Mouse (Mus musculus) gastrocnemius, adult 18-20 months (tissue): ENCODE results near the gene Fmod. TPM values are rescaled to one million over a fixed set of nuclear protein-coding genes. Genes with fewer than 3 reads are reported as not detected.

Experiments
- DNase-seq: peaks from one replicate; pipeline ENCODE4 v3.0.0; 2021; ENCODE audit warnings: low spot score
- long read RNA-seq, 2 experiments: library from polyadenylated mRNA; stranded (forward); transcript quantifications; one replicate each; pipeline ENCODE4 v2.0.0; 2021
- total RNA-seq, 2 experiments: library from RNA; stranded (reverse); gene quantifications; 2 replicates each; pipeline ENCODE4 v1.2.3; 2021

Gene Fmod
- total RNA-seq = 100 to 1,000 TPM in 1 of 2 experiments, 10 to 100 TPM in 1; 41.0 to 107 TPM
- long read RNA-seq, experiment 1, transcript Fmod-201 (3 exons, 3,120 nt) = major isoform, 85 of 105 reads
- long read RNA-seq, experiment 1, partial matches to known transcripts = 19 of 105 reads
- long read RNA-seq, experiment 1, other reads (novel, unspliced or antisense) = 1 of 105 reads
- long read RNA-seq, experiment 2, transcript Fmod-201 (3 exons, 3,120 nt) = major isoform, 39 of 56 reads
- long read RNA-seq, experiment 2, partial matches to known transcripts = 17 of 56 reads
- long read RNA-seq, experiment 2, other reads (novel, unspliced or antisense) = 0 of 56 reads

- DNase-seq = no peak
Measured at GRCm38 (mm10) chr1:134037172-134037571, at the start of gene Fmod. Gene Fmod (plus strand): TSS chr1:134037254.

DNA sequence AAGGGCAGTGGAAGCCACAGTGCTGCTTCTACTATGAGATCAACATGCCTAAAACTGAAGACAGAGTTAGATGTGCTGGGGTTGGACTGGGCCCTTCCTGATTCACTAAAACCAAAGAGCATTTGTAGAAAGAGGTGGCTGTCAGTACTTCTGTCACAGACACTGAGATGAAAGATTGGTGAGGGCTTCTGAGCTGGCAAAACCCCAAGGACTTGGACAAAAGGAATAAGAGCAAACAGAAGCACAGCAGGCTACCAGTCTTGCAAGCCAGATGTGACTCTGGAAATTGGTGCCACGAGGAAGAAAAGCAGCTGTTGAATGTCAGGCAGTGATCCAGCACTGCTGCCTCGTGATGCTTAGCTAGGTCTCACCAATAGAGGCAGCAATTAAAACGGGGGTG, 48.2 kb upstream of the Fmod start:
- no peak for DNase-seq

- no peak for DNase-seq
Measured at GRCm38 (mm10) chr1:133991277-133991676, 45.8 kb upstream of the Fmod start.

- DNase-seq = no peak
Measured at GRCm38 (mm10) chr1:134005490-134005889, 31.6 kb upstream of the Fmod start.

- no peak for DNase-seq
Measured at GRCm38 (mm10) chr1:134006105-134006764, 30.8 kb upstream of the Fmod start.

- DNase-seq = no peak
Measured at GRCm38 (mm10) chr1:134024293-134024971, 12.6 kb upstream of the Fmod start.

DNA sequence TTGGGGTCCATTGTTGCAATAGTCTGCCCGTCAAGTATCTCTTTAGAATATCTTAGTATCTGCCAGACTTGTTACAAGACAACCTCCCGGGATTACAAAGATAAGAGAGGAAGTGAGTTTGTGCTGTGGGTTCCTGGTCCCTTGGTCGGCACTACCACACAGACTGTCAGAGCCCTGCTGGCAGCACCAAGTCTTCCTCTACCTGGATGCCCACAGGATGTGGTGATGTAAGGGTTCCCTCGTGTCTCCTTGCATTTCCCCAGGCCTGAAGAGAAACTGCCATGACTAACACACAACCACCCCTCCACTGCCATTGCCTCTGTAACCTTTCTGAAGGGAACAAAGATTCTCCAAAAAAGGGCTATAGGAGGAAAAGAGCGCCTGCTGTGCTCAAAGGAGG, 11.1 kb upstream of the Fmod start:
- DNase-seq = no peak

DNA sequence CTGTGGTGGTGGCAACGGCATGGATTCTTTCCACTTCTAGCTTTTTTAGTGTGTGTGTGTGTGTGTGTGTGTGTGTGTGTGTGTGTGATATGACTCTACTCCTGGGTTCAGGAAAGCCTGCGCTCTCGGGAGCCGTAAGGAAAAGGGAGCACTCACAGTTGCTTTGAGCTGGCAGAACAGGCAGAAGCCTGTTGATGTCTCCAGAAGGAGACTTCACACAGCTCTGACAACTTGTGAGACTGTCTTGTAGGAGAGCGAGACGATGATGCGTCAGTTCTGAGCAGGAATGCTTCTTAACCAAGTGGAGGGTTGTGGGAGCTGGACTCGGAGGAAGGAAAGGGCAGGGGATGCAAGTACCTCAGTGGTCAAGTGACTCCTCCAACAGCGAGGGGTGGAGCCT, 10.3 kb upstream of the Fmod start:
- DNase-seq = no peak

DNA sequence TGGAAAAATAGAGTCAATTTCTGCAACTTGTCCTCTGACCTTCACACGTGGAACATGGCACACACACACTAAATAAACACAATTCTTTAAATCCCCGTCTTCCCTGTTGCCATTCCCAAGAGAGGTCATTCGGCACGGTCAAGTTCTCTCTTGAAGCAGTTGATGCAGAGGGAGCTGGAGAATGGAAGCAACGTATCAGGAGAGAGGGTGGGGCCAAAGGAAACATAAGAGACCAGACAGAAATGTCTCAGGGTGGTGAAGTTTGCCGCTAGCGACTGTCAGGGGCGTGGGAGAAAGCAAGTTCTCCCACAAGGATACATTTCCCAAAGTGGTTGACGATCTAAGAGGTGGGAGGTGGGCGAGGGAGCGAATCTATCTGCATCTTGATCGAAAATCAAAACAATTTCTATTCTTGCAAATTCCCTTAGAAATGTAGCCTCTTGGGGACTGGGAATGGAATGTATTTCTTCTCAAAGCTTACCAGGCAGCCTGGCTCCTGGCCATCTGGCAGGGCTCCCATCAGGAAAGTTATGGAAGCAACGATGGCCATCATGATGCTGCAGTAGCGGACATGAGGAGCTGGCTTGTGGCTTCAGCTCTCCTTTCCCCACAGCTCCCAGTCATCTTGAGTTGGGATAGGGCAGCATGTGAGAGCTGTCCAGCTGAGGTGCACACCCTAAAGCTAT, 8.8 kb upstream of the Fmod start:
- DNase-seq = no peak

- no peak for DNase-seq
Measured at GRCm38 (mm10) chr1:134036492-134036891, 562 bp upstream of the Fmod start.

- DNase-seq = no peak
Measured at GRCm38 (mm10) chr1:134038336-134038735, 1.3 kb downstream of the Fmod start.

- DNase-seq = no peak
Measured at GRCm38 (mm10) chr1:134039361-134039760, 2.3 kb downstream of the Fmod start.

- DNase-seq = no peak
Measured at GRCm38 (mm10) chr1:134041900-134042299, 4.8 kb downstream of the Fmod start.

DNA sequence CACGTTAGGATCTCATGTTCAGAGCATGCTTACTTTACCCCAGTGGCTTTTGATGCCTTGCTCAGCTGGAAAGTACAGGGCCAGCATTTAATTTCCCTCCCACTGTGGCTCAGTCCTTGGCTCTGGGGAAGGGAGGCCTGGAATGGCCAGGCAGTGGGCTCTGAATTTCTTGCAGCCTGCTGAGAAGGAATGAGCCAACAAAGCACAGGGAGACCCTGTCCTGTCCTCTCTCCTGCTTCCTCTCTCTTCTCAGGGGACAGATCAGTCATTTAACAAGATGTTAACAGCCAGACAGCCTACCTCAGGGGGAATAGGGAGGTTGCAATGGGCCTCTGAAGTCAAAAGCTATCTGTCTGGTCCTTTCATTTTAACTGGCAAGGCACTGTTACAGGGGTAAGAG, 5.3 kb downstream of the Fmod start:
- DNase-seq = no peak

GRCm38 (mm10) chr1:134044805-134045204, 7.8 kb downstream of the Fmod start:
- DNase-seq = no peak

GRCm38 (mm10) chr1:134045971-134046370, 8.9 kb downstream of the Fmod start:
- DNase-seq = peak; percentile 73

GRCm38 (mm10) chr1:134046387-134046786, 9.3 kb downstream of the Fmod start:
- DNase-seq = no peak

GRCm38 (mm10) chr1:134047431-134047830, 10.4 kb downstream of the Fmod start:
- DNase-seq = no peak

DNA sequence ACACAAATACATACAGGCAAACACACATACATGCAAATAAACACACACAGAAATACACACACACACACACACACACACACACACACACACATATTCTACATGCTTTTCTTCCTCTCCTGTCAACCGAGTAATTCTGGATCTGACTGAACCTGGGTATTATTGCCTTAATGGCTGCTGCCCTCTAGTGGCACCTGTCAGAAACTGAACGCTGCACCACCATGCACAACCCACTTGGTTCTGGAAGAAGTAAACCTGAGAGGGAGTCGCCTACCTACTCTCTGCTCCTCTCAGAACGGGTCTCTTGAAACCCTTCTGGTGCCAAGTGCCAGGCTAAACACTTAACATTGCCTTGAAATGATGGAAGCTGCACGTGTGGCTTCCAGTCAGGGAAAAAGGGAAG, 11.7 kb downstream of the Fmod start:
- peak; percentile 74 for DNase-seq

DNA sequence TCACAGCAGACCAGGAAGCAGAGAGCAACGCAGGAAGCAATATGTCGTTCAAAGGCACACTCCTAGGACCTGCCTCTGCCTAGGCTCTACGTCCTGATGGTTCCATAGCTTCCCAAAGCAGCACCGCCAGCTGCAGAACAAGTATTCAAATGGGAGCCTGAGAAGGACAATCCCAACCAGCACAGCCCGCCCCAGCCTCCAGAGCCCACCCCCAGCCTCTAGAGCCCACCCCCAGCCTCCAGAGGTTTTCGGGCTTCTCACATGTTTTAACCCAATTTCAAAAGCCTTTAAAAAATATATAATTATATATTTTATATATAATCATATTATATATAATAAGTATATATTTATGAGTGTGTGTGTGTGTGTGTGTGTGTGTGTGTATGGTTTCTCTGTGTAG, 12.5 kb downstream of the Fmod start:
- no peak for DNase-seq

DNA sequence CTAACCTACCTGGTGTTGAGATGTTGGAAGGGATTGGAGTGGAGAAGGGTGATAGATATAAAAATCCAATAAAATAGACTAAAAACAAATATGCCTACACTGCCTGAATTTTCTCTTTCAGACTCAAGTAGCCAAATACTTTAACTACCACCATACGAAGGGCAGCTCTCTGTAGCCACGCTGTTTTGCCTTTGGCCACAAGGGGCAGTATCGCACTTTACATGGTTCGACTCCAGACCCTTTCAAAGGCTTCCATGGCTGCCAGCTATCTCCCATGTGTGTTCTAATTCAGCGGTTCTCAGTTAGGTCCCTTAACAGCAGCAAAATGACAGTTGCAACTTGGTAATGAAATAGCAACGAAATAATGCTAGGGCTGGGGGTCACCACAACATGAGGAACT, 16.2 kb downstream of the Fmod start:
- peak; percentile 87 for DNase-seq

- DNase-seq = no peak
Measured at GRCm38 (mm10) chr1:134055058-134055457, 18.0 kb downstream of the Fmod start.
